ENCODE assay signal across 12 mouse cellular contexts in the genomic region with DNA sequence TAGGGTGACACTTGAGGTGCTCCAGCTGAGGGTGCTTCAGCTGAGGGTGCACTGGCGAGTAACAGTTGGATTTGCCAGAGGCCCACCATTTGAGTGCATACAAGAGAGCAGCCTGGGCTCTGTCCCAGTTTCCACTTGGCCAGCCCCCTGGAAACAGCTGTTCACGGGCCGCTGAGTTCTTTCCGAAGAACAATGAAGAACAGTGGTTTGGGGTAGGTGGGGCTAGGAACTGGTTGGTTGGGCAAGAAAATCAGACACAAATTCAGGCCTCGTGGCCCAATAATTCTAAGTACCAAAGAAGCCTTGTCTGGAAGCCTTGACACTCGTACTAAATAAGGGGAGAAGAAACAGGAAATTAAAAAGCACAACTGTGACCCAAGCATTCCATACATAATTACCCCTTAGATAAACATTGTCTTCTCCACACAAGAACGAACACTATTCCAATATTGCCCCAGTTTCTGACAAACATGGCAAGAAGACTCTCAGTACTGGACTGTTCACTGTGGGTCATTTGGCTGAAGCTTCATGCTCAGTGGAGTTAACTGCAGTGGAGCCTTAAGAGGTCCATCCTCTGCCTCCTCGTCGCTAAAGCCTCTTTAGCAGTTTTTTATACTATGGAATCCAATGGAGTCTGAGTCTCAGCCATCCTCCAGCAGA.
DNase-seq lines count a peak whose midpoint lies in the region; ATAC-seq and TF ChIP-seq lines count a peak whose summit lies in the region.
"Had no signal": no experiment of that assay in that cellular context is flagged by ENCODE, and none has a peak within 500 bp of the region (broad histone marks: within the 10 kb centered on the region; RNA-seq: fewer than 3 reads in every experiment).

No protein-coding gene starts in this region.

- H3K9ac ChIP-seq in intestine, embryonic 16.5 days (ENCODE audit: low read depth, low read length): no peak overlapping the region
- H3K9ac ChIP-seq in intestine, postnatal 0 days (ENCODE audit: low read depth, low read length): no peak overlapping the region
- H3K9ac ChIP-seq: embryonic facial prominence, embryonic 15.5 days; liver, embryonic 15.5 days had no signal

- intact Hi-C loops in left cerebral cortex, adult 2 months (cut with DNase I): no loop called here

- H3K36me3 ChIP-seq in intestine, embryonic 16.5 days (ENCODE audit: control insufficient read depth, insufficient read depth, low read length): no peaks in the 10 kb centered on the region
- no peaks in the 10 kb centered on the region for H3K36me3 ChIP-seq in intestine, postnatal 0 days (ENCODE audit: control insufficient read depth, insufficient read depth)
- H3K36me3 ChIP-seq in heart, embryonic 10.5 days: no peaks in the 10 kb centered on the region
- H3K36me3 ChIP-seq: embryonic facial prominence, embryonic 15.5 days; liver, embryonic 15.5 days had no signal

- TF ChIP-seq CTCF in intestine, postnatal 0 days (IDR thresholded peaks at IDR 0.05; ENCODE audit: low read depth): no peak
- no peak for TF ChIP-seq CTCF in left cerebral cortex, adult 2 months (IDR thresholded peaks at IDR 0.05)

- no peaks in the 10 kb centered on the region for H3K27me3 ChIP-seq in intestine, embryonic 16.5 days (replicated peaks; ENCODE audit: control insufficient read depth, insufficient read depth, low read length)
- no peaks in the 10 kb centered on the region for H3K27me3 ChIP-seq in intestine, postnatal 0 days (replicated peaks; ENCODE audit: control insufficient read depth, insufficient read depth, low read length)
- no peaks in the 10 kb centered on the region for H3K27me3 ChIP-seq in heart, embryonic 10.5 days (ENCODE audit: insufficient read depth, poor library complexity, severe bottlenecking)
- H3K27me3 ChIP-seq: embryonic facial prominence, embryonic 15.5 days; liver, embryonic 15.5 days had no signal

- H3K4me1 ChIP-seq in intestine, embryonic 16.5 days (ENCODE audit: control insufficient read depth, insufficient read depth, low read length): no peaks in the 10 kb centered on the region
- H3K4me1 ChIP-seq in intestine, postnatal 0 days (replicated peaks; ENCODE audit: control insufficient read depth, insufficient read depth, low read length): no peaks in the 10 kb centered on the region
- no peaks in the 10 kb centered on the region for H3K4me1 ChIP-seq in heart, embryonic 10.5 days
- H3K4me1 ChIP-seq: liver, embryonic 15.5 days had no signal

- H3K4me3 ChIP-seq in intestine, embryonic 16.5 days (ENCODE audit: low read length): no peak overlapping the region
- H3K4me3 ChIP-seq in intestine, postnatal 0 days (ENCODE audit: low read depth, low read length): no peak overlapping the region
- H3K4me3 ChIP-seq in heart, embryonic 10.5 days: no peak overlapping the region
- H3K4me3 ChIP-seq in left cerebral cortex, adult 2 months: no peak overlapping the region
- H3K4me3 ChIP-seq: embryonic facial prominence, embryonic 15.5 days; liver, embryonic 15.5 days had no signal

- 0 out of 2 replicates have a peak overlapping the region, but pooled peaks have one; percentile 4 for H3K27ac ChIP-seq in intestine, embryonic 16.5 days (ENCODE audit: low read length)
- H3K27ac ChIP-seq in intestine, postnatal 0 days (ENCODE audit: low read depth, low read length): no peak overlapping the region
- H3K27ac ChIP-seq in heart, embryonic 10.5 days: 0 out of 2 replicates have a peak overlapping the region, but pooled peaks have one; percentile 32
- H3K27ac ChIP-seq in left cerebral cortex, adult 2 months: no peak overlapping the region
- H3K27ac ChIP-seq: embryonic facial prominence, embryonic 15.5 days; liver, embryonic 15.5 days had no signal

- DNase-seq in heart, embryonic 10.5 days (ENCODE audit: low spot score): no peak
- peak; percentile 30 to 49 for DNase-seq in kidney, postnatal 25 days
- peak; percentile 56 to 83 for DNase-seq in lung, postnatal 4 days
- DNase-seq in spleen, postnatal 4 days (ENCODE audit: low spot score in 2 of 2): no peak
- DNase-seq in thymus, postnatal 0 days (ENCODE audit: low spot score): no peak
- DNase-seq in left cerebral cortex, adult 2 months (ENCODE audit: extremely low spot score in 1 of 2, low spot score in 2 of 2): no peak
- DNase-seq: cerebellum, adult 11 months had no signal

- H3K4me2 ChIP-seq in intestine, embryonic 16.5 days (ENCODE audit: low read depth, low read length): no peak overlapping the region
- H3K4me2 ChIP-seq in intestine, postnatal 0 days (replicated peaks; ENCODE audit: low read depth): no peak overlapping the region
- H3K4me2 ChIP-seq: embryonic facial prominence, embryonic 15.5 days; liver, embryonic 15.5 days had no signal

- H3K9me3 ChIP-seq in intestine, embryonic 16.5 days (ENCODE audit: control insufficient read depth, low read length): no peaks in the 10 kb centered on the region
- no peaks in the 10 kb centered on the region for H3K9me3 ChIP-seq in intestine, postnatal 0 days (ENCODE audit: control insufficient read depth)
- H3K9me3 ChIP-seq in heart, embryonic 10.5 days: no peaks in the 10 kb centered on the region
- H3K9me3 ChIP-seq: embryonic facial prominence, embryonic 15.5 days; liver, embryonic 15.5 days had no signal

- 47% methylated on average over 9 of the region's 9 CpGs for WGBS in intestine, embryonic 16.5 days
- 53% methylated on average over 9 of the region's 9 CpGs for WGBS in intestine, postnatal 0 days
- WGBS in heart, embryonic 10.5 days: 76% methylated on average over 9 of the region's 9 CpGs

- ATAC-seq in intestine, embryonic 16.5 days: no peak
- no peak for ATAC-seq in intestine, postnatal 0 days
- ATAC-seq: CD4-positive, CD25-positive, alpha-beta regulatory T cell, adult 4 months had no signal

Comparison
In these comparisons a context has a peak if more than half of its experiments do, and no peak if none do; other contexts are left out.
1. H3K27ac ChIP-seq: peak in intestine, embryonic 16.5 days (single experiment) and heart, embryonic 10.5 days (single experiment); none in intestine, postnatal 0 days (single experiment) and left cerebral cortex, adult 2 months (single experiment).
2. DNase-seq: peak in kidney, postnatal 25 days (2 of 2) and lung, postnatal 4 days (2 of 2); none in heart, embryonic 10.5 days (single experiment), spleen, postnatal 4 days (0 of 2), thymus, postnatal 0 days (single experiment) and left cerebral cortex, adult 2 months (0 of 2).